Mouse (Mus musculus): ENCODE measurements around the gene Tex2. TPM values are rescaled to one million over a fixed set of nuclear protein-coding genes. Genes with fewer than 3 reads are reported as not detected.

Gene Tex2
- polyA plus RNA-seq, 1 experiment: not detected

DNA sequence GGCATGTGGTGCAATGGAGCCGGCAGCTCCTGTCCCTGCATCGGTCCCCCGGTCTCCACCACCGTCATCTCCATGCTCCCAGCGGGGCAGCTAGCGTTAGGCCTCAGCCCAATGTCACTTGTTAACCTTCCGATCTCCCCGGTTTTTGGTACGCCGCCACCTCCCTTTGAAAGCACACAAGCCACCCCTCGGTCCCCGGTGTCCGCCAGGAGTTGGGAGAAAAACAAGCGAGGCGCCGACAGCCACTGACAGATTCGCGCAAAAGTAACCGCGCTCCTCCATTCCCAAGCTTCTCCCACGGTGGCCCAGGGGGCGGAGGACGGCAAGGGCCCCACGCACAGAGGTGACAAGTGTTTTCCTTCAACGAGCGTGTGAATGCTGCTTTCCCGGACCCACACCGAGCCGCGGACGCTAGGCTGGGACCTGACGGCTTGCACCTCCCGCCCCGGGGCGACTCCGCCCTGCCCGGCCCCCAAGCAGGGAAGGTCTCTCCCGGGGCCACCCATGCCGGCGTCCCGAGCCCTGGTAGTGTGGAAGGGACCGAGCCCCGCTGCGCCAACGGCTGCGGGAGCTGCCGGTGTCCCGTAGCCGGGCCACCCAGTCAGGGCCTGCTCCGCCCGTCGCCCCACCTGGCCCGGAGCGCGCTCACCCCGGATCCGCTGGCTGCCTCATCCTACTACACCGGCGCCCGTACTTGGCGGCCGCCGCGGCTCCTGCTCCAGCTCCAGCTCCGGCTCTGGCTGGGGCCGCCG is 838 bp downstream of the Tex2 start:
- peak overlapping the region; percentile 61 for H3K27ac ChIP-seq (ENCODE audit: insufficient read depth, low read depth, low read length)
- peaks cover 10% of the 10 kb centered on the region for H3K4me1 ChIP-seq (ENCODE audit: control insufficient read depth, insufficient read depth, low read length)
- WGBS: under 1% methylated on average over 67 of the region's 67 CpGs
- H3K4me3 ChIP-seq (ENCODE audit: insufficient read depth, low read depth, low read length): peak overlapping the region; percentile 89
- TF ChIP-seq CTCF (IDR thresholded peaks at IDR 0.05; ENCODE audit: insufficient read depth, low read depth, low read length) (no peak), POLR2A (IDR thresholded peaks at IDR 0.05; ENCODE audit: insufficient read depth, low read depth, low read length) (peak; percentile 45; the same call in 1 of the 2 replicates)

- H3K4me3 ChIP-seq (ENCODE audit: insufficient read depth, low read depth, low read length): no peak overlapping the region
- peaks cover 17% of the 10 kb centered on the region for H3K4me1 ChIP-seq (ENCODE audit: control insufficient read depth, insufficient read depth, low read length)
- WGBS: 85% methylated on average over 8 of the region's 8 CpGs
- TF ChIP-seq POLR2A (IDR thresholded peaks at IDR 0.05; ENCODE audit: insufficient read depth, low read depth, low read length) (no peak), CTCF (IDR thresholded peaks at IDR 0.05; ENCODE audit: insufficient read depth, low read depth, low read length) (no peak)
- no peak overlapping the region for H3K27ac ChIP-seq (ENCODE audit: insufficient read depth, low read depth, low read length)
Observed at GRCm38 (mm10) chr11:106609731-106610130, 3.5 kb downstream of the Tex2 start.

DNA sequence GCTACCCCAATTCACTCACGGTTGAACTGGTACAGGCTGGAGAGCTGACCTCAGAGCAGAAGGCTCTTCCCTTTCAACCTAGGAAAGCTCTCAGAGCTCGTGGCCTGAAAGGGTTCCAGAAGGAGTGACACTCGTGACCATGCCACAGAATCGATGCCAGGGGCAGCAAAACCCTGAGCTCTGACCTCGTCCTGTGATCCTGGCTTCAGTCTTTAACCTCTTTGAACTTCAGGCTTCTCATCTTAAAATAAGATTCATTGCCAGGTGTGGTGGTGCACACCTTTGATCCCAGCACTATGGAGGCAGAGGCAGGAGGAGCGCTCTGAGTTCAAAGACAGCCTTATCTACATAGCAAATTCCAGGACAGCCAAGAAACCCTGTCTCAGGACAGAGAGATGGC is 5.9 kb downstream of the Tex2 start:
- H3K27ac ChIP-seq (ENCODE audit: insufficient read depth, low read depth, low read length): no peak overlapping the region
- no peak overlapping the region for H3K4me3 ChIP-seq (ENCODE audit: insufficient read depth, low read depth, low read length)
- TF ChIP-seq CTCF (IDR thresholded peaks at IDR 0.05; ENCODE audit: insufficient read depth, low read depth, low read length): no peak
- no peak for TF ChIP-seq POLR2A (IDR thresholded peaks at IDR 0.05; ENCODE audit: insufficient read depth, low read depth, low read length)
- WGBS: 57% methylated on average over 6 of the region's 6 CpGs
- H3K4me1 ChIP-seq (ENCODE audit: control insufficient read depth, insufficient read depth, low read length): peaks cover 23% of the 10 kb centered on the region

- WGBS: 58% methylated on average over 5 of the region's 5 CpGs
- no peak for TF ChIP-seq CTCF (IDR thresholded peaks at IDR 0.05; ENCODE audit: insufficient read depth, low read depth, low read length)
- TF ChIP-seq POLR2A (IDR thresholded peaks at IDR 0.05; ENCODE audit: insufficient read depth, low read depth, low read length): no peak
- no peak overlapping the region for H3K27ac ChIP-seq (ENCODE audit: insufficient read depth, low read depth, low read length)
- H3K4me3 ChIP-seq (ENCODE audit: insufficient read depth, low read depth, low read length): no peak overlapping the region
- H3K4me1 ChIP-seq (ENCODE audit: control insufficient read depth, insufficient read depth, low read length): peaks cover 24% of the 10 kb centered on the region
Observed at GRCm38 (mm10) chr11:106606042-106606441, 7.2 kb downstream of the Tex2 start.

GRCm38 (mm10) chr11:106603230-106603629 is 10.0 kb downstream of the Tex2 start:
- Histone ChIP-seq H3K27ac (ENCODE audit: insufficient read depth, low read depth, low read length) (no peak overlapping the region), H3K4me1 (ENCODE audit: control insufficient read depth, insufficient read depth, low read length) (peaks cover 30% of the 10 kb centered on the region), H3K4me3 (ENCODE audit: insufficient read depth, low read depth, low read length) (no peak overlapping the region)
- TF ChIP-seq POLR2A (IDR thresholded peaks at IDR 0.05; ENCODE audit: insufficient read depth, low read depth, low read length): no peak
- no peak for TF ChIP-seq CTCF (IDR thresholded peaks at IDR 0.05; ENCODE audit: insufficient read depth, low read depth, low read length)
- 90% methylated on average over 11 of the region's 11 CpGs for WGBS

DNA sequence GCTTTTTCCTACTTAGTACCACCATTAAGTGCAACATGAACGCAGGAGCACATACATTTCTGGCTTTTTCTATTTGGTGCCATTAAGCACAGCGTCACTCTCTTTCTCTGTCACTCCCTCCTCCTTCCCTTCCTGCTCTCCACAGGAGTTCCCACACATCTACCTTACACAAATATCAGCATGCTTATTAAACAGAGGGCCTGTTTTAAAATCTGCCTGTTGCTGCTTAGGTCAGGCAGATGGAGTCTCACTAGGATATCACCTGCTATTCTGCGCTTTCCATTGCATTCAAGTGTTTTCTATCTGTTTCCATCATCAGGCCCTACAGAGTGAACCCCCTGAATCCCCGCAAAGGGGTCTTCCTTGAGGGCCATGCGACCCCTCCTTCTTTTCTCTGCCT is 13.1 kb downstream of the Tex2 start:
- no peak for TF ChIP-seq CTCF (IDR thresholded peaks at IDR 0.05; ENCODE audit: insufficient read depth, low read depth, low read length)
- no peak for TF ChIP-seq POLR2A (IDR thresholded peaks at IDR 0.05; ENCODE audit: insufficient read depth, low read depth, low read length)
- Histone ChIP-seq H3K4me1 (ENCODE audit: control insufficient read depth, insufficient read depth, low read length) (peaks cover 27% of the 10 kb centered on the region), H3K27ac (ENCODE audit: insufficient read depth, low read depth, low read length) (no peak overlapping the region), H3K4me3 (ENCODE audit: insufficient read depth, low read depth, low read length) (no peak overlapping the region)
- 85% methylated on average over 5 of the region's 5 CpGs for WGBS

DNA sequence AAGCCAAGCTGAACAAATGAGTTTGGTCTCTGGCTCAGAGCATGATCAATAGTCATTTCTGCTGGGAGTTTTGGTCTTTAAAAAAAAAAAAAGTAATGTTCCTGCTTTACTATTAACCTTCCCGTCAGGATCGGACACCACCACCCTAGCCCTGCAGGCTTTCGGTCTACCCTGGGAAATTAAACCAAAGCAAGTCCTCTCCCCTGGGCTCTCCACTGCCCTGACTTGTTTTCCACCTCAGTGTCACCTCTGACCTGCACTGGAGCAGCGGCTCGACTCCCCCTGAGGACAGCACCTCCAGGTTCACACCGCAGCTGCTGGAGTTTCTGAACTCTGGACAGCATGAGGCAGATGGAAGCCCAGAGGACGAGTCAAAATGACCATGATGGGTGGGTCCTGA is 13.9 kb downstream of the Tex2 start:
- TF ChIP-seq CTCF (IDR thresholded peaks at IDR 0.05; ENCODE audit: insufficient read depth, low read depth, low read length) (no peak), POLR2A (IDR thresholded peaks at IDR 0.05; ENCODE audit: insufficient read depth, low read depth, low read length) (no peak)
- H3K4me1 ChIP-seq (ENCODE audit: control insufficient read depth, insufficient read depth, low read length): peaks cover 28% of the 10 kb centered on the region
- no peak overlapping the region for H3K4me3 ChIP-seq (ENCODE audit: insufficient read depth, low read depth, low read length)
- no peak overlapping the region for H3K27ac ChIP-seq (ENCODE audit: insufficient read depth, low read depth, low read length)
- WGBS: 80% methylated on average over 7 of the region's 7 CpGs

- no peak for TF ChIP-seq POLR2A (IDR thresholded peaks at IDR 0.05; ENCODE audit: insufficient read depth, low read depth, low read length)
- TF ChIP-seq CTCF (IDR thresholded peaks at IDR 0.05; ENCODE audit: insufficient read depth, low read depth, low read length): no peak
- Histone ChIP-seq H3K4me1 (ENCODE audit: control insufficient read depth, insufficient read depth, low read length) (peaks cover 27% of the 10 kb centered on the region), H3K27ac (ENCODE audit: insufficient read depth, low read depth, low read length) (no peak overlapping the region), H3K4me3 (ENCODE audit: insufficient read depth, low read depth, low read length) (no peak overlapping the region)
- WGBS: 54% methylated on average over 6 of the region's 6 CpGs
Observed at GRCm38 (mm10) chr11:106598339-106598738, 14.9 kb downstream of the Tex2 start.

DNA sequence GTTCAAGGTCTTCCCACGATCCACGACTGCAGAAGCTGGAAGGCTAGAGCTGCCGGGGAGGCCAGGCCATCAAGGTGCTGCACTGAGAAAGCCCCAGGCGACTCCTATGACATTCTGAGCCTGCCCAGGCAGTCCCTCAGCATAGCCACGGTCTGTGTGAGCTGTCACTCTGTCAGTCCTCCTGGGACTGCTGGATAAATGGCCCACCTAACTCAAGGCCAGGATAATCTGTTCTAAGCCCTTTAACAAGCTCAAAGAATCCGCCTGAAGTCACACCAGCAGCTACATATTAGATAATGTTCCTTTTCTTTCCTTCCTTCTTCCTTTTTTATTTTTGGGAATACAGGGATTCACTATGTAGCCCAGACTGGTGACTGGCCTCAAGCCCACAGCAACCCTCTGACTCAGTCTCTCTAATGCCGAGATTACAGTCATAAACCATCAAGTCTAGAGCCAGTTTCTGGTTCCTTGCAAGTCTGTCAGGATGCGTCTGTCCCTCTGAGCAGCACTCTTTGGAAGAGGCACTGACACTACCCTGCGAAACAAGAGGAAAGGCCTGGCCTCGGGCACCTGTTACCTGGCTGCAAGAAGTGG is 15.4 kb downstream of the Tex2 start:
- no peak for TF ChIP-seq POLR2A (IDR thresholded peaks at IDR 0.05; ENCODE audit: insufficient read depth, low read depth, low read length)
- no peak for TF ChIP-seq CTCF (IDR thresholded peaks at IDR 0.05; ENCODE audit: insufficient read depth, low read depth, low read length)
- Histone ChIP-seq H3K4me3 (ENCODE audit: insufficient read depth, low read depth, low read length) (no peak overlapping the region), H3K4me1 (ENCODE audit: control insufficient read depth, insufficient read depth, low read length) (peaks cover 23% of the 10 kb centered on the region), H3K27ac (ENCODE audit: insufficient read depth, low read depth, low read length) (no peak overlapping the region)
- 80% methylated on average over 10 of the region's 10 CpGs for WGBS

Data from olfactory bulb, adult 2 months (tissue).